8 mouse cellular contexts compared by ENCODE assay signal in the genomic region with DNA sequence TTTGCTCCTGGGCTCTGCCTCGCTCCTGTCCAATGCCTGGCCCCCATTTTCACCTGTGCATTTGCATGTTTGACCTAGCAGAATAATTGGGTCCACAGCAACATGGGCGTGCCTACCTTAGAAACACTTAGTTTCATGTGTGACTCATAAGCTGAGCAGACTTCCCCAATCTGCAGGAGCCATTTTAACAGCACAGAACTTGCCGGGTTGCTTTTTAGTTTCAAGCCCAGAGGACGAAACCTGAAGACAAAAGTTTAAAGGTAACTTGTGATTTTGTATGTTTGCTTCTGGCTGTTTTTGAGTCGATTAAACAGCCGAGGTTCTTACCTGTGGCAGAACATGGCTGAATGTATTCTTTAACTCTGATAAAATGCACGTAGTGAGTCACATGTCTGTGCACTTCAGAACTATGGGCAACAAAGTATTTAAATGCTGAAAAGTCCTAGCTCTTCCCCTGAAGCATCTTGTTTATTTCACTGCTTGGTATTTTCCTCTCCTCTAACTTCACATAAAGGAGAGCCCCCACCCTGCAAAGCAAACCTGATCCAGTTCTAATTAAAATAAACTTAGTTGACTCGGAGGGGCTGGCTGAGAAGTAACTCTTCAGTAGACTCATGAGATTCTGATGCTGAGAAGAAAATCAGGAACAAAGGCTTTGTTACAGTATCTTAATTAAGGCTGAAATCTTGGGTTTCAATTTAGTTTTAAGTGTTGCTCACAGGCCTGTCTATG. TPM values are rescaled to one million over a fixed set of nuclear protein-coding genes. Genes with fewer than 3 reads are reported as not detected.
DNase-seq lines count a peak whose midpoint lies in the region; ATAC-seq and TF ChIP-seq lines count a peak whose summit lies in the region.

No protein-coding gene starts in this region.

- no peak overlapping the region for H3K4me3 ChIP-seq in forebrain, postnatal 0 days (ENCODE audit: low read depth, low read length)

- H3K4me2 ChIP-seq in forebrain, postnatal 0 days (ENCODE audit: low read depth), result no peak overlapping the region

- H3K36me3 ChIP-seq in forebrain, postnatal 0 days (ENCODE audit: insufficient read depth), result no peaks in the 10 kb centered on the region

- no peaks in the 10 kb centered on the region for H3K9me3 ChIP-seq in forebrain, postnatal 0 days (ENCODE audit: low read length)

- peak; percentile 90 for ATAC-seq in CD4-positive, CD25-positive, alpha-beta regulatory T cell, adult 4 months
- ATAC-seq in megakaryocyte-erythroid progenitor cell, adult 5-6 weeks (replicated peaks; ENCODE audit: low FRiP score, low TSS enrichment, poor library complexity, severe bottlenecking), result peak; percentile 74
- ATAC-seq in forebrain, postnatal 0 days, result no peak

- no peak for TF ChIP-seq CTCF in forebrain, postnatal 0 days (IDR thresholded peaks at IDR 0.05; ENCODE audit: low read depth)

- H3K27me3 ChIP-seq in forebrain, postnatal 0 days (ENCODE audit: insufficient read depth, low read length), result no peaks in the 10 kb centered on the region

- H3K27ac ChIP-seq in forebrain, postnatal 0 days (ENCODE audit: low read depth, low read length), result no peak overlapping the region

- DNase-seq in brain, adult 2 months (ENCODE audit: low read depth, low spot score), result peak; percentile 10
- DNase-seq in kidney, postnatal 25 days, result peak; percentile 40 to 73
- DNase-seq in forebrain, postnatal 0 days, result no peak
- DNase-seq in cerebellum, postnatal 25 days, result no peak
- no peak for DNase-seq in layer of hippocampus, adult 8-10 months (ENCODE audit: low spot score in 2 of 2)
- DNase-seq in cerebellum, adult 11-12 months, result no peak

- no peak overlapping the region for H3K9ac ChIP-seq in forebrain, postnatal 0 days

- no peaks in the 10 kb centered on the region for H3K4me1 ChIP-seq in forebrain, postnatal 0 days (ENCODE audit: insufficient read depth)

- 68% methylated on average over 8 of the region's 8 CpGs for WGBS in forebrain, postnatal 0 days

RNA-seq across cellular contexts. Expression of gene Wbp4, which starts 34.4 kb away (rescaled TPM):
- 10 to 100 TPM; 25.3 to 27.1 TPM for polyA plus RNA-seq in CD4-positive, CD25-positive, alpha-beta regulatory T cell, adult 4 months (2017; shearing (Covaris generic))
- total RNA-seq in megakaryocyte-erythroid progenitor cell, adult 5-6 weeks (2014; fragmentation: Nextera tagmentation), result 26.9 and 33.8 TPM in 2 replicates
- 57.3 and 94.9 TPM in 2 replicates for total RNA-seq in megakaryocyte-erythroid progenitor cell, adult 5-6 weeks (2017)
- 43.1 and 44.8 TPM in 2 replicates for total RNA-seq in forebrain, postnatal 0 days (2014; rRNA removed)
- 46.3 and 50.6 TPM in 2 replicates for polyA plus RNA-seq in forebrain, postnatal 0 days (2015; fragmentation: Nextera tagmentation; extraction: Ambion mirVana)
- total RNA-seq in layer of hippocampus, adult 8-10 months (2022), result 10 to 100 TPM; 47.9 to 53.4 (median 48.8) TPM

RNA-seq across cellular contexts. Expression of gene Elf1, which starts 34.7 kb away (rescaled TPM):
- 100 to 1,000 TPM; 149 to 199 TPM for polyA plus RNA-seq in CD4-positive, CD25-positive, alpha-beta regulatory T cell, adult 4 months (2017; shearing (Covaris generic))
- total RNA-seq in megakaryocyte-erythroid progenitor cell, adult 5-6 weeks (2014; fragmentation: Nextera tagmentation), result 51.9 and 58.5 TPM in 2 replicates
- 111 and 178 TPM in 2 replicates for total RNA-seq in megakaryocyte-erythroid progenitor cell, adult 5-6 weeks (2017)
- 5.1 and 8.9 TPM in 2 replicates for total RNA-seq in forebrain, postnatal 0 days (2014; rRNA removed)
- 1.6 and 2.3 TPM in 2 replicates for polyA plus RNA-seq in forebrain, postnatal 0 days (2015; fragmentation: Nextera tagmentation; extraction: Ambion mirVana)
- 1 to 10 TPM; 4.2 to 7.9 (median 6.2) TPM for total RNA-seq in layer of hippocampus, adult 8-10 months (2022)

Comparison
In these comparisons a context has a peak if more than half of its experiments do, and no peak if none do; other contexts are left out.
1. DNase-seq: peak in brain, adult 2 months (single experiment) and kidney, postnatal 25 days (2 of 2); none in forebrain, postnatal 0 days (single experiment), cerebellum, postnatal 25 days (0 of 2), layer of hippocampus, adult 8-10 months (0 of 2) and cerebellum, adult 11-12 months (single experiment).